Mouse (Mus musculus) left cerebral cortex, postnatal 4 days (tissue): ENCODE results near the gene Mprip. TPM values are rescaled to one million over a fixed set of nuclear protein-coding genes. Genes with fewer than 3 reads are reported as not detected.

ENCODE experiments used
- DNase-seq: peaks from one replicate; pipeline ENCODE4 v3.0.0-alpha.2; 2022
- intact Hi-C: fragments of 180-260 bp; cut with DNase I; formaldehyde crosslinking; loops from one replicate; pipeline ENCODE4 v1.15.1; 2025
- total RNA-seq, 2 experiments: library from RNA; stranded (reverse); gene quantifications; 2 replicates each; pipeline ENCODE4 v1.2.3; 2021

Gene Mprip
- total RNA-seq, 2 experiments from 2014 or later, result 270 to 281 TPM

DNA sequence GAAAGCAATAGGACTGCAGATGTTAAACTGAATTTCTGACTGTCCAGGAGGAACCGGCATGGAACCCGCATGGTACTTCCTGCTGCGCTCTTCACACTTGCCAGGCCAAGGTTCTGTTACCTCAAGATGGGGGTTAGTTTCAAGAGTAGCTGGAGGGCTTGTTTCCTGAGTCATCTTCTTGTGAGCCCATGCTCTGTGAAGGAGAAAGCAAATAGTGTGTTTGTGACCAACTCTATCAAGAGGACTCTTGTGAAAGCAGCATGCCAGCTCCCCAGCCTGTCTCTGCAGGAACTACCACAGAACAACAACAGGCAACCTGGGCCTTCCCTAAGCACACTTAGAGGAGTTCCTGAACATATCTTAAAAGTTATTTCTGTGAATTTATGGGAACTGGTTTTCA is 156.8 kb downstream of the Mprip start:
- intact Hi-C loops, result no loop called here
- no peak for DNase-seq

DNA sequence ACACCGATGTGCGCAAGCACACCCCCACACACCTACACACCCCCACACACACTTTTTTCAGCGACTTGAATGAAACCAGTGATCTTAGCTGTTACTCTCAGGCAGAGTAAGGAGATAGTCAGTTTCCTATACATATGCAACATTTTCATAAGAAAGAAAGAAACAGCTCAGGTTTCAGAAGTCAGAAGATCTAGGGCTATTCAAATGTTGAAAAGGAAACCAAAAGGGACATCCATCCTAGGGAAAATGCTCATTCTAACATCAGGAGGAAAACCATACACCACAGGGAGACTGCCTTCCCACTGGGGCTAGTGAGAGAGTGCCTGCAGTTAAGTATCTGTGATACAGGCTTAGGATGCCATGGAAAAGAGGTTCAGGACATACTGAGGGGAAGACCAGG is 160.5 kb downstream of the Mprip start:
- intact Hi-C loops, result loop anchor here (10.0 kb wide), 1 partner anchor 57 kb away; no protein-coding TSS in a partner anchor
- no peak for DNase-seq

Other genes starting within 250 kb of the Mprip start
- gene Jmjd4, start 211.3 kb upstream of the Mprip start, total RNA-seq, result 10 to 100 TPM; 27.4 to 29.6 TPM
- 100 to 1,000 TPM; 267 to 307 TPM for gene Snap47, start 210.1 kb upstream of the Mprip start, total RNA-seq
- 1 to 10 TPM; 7.1 to 7.5 TPM for gene Zfp867, start 188.8 kb upstream of the Mprip start, total RNA-seq
- 10 to 100 TPM; 16.9 to 20.4 TPM for gene Zkscan17, start 134.6 kb upstream of the Mprip start, total RNA-seq
- under 1 TPM; 0.50 to 0.60 TPM for gene Nlrp3, start 119.7 kb upstream of the Mprip start, total RNA-seq
- not detected for gene Olfr222, start 85.1 kb upstream of the Mprip start, total RNA-seq
- not detected for gene Olfr223, start 68.0 kb upstream of the Mprip start, total RNA-seq
- 1 to 10 TPM; 3.0 to 3.8 TPM for gene Pld6, start 126.3 kb downstream of the Mprip start, total RNA-seq
- gene Flcn, start 148.7 kb downstream of the Mprip start, total RNA-seq, result 10 to 100 TPM; 33.3 to 36.1 TPM
- 10 to 100 TPM; 43.6 to 45.0 TPM for gene Nt5m, start 178.1 kb downstream of the Mprip start, total RNA-seq
- 10 to 100 TPM; 83.2 to 87.3 TPM for gene Cops3, start 178.5 kb downstream of the Mprip start, total RNA-seq